Mouse (Mus musculus): ENCODE data around the gene Rtl9. TPM values are rescaled to one million over a fixed set of nuclear protein-coding genes. Genes with fewer than 3 reads are reported as not detected.
A peak's percentile ranks its signal among the peaks of the same experiment; 100 is the strongest.

The Rtl9 gene
- polyA plus RNA-seq, 1 experiment from 2014 or later, result 0.10 TPM

DNA sequence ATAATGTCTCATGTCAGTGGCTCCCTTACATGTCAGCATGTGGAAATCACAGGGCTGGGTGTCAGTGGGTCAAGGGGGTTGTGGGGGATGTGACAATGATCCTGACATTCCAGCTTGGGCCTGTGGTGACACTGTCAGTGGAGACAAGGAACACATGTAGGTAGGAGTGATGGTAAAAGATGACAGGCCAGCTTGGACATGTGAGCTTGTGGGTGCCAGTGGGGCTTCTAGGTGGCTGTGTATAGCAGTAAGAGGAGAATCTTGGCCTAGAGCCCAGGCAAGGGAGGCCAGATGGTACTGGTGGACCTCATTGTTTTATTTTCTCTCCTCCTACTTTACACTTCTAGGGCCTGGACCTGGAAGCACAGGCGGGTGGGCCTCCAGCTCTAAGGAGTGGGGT lies 16.7 kb upstream of the Rtl9 start:
- Histone ChIP-seq H3K9me3 (replicated peaks) (no peaks in the 10 kb centered on the region), H3K4me3 (replicated peaks) (no peak overlapping the region), H3K9ac (no peak overlapping the region), H3K27ac (no peak overlapping the region), H3K36me3 (no peaks in the 10 kb centered on the region), H3K27me3 (peaks cover 76% of the 10 kb centered on the region), H3K4me2 (no peak overlapping the region), H3K4me1 (no peaks in the 10 kb centered on the region)
- ATAC-seq (replicated peaks; ENCODE audit: low FRiP score), result peak; percentile 61
- WGBS, result 53% methylated on average over 1 of the region's 1 CpGs

GRCm38 (mm10) chrX:143088225-143088624 lies 11.2 kb upstream of the Rtl9 start:
- Histone ChIP-seq H3K27me3 (peaks cover 71% of the 10 kb centered on the region), H3K9ac (no peak overlapping the region), H3K4me1 (no peaks in the 10 kb centered on the region), H3K4me3 (replicated peaks) (no peak overlapping the region), H3K4me2 (no peak overlapping the region), H3K9me3 (replicated peaks) (no peaks in the 10 kb centered on the region), H3K36me3 (no peaks in the 10 kb centered on the region), H3K27ac (no peak overlapping the region)
- WGBS, result 75% methylated on average over 6 of the region's 7 CpGs
- ATAC-seq (replicated peaks; ENCODE audit: low FRiP score), result no peak

DNA sequence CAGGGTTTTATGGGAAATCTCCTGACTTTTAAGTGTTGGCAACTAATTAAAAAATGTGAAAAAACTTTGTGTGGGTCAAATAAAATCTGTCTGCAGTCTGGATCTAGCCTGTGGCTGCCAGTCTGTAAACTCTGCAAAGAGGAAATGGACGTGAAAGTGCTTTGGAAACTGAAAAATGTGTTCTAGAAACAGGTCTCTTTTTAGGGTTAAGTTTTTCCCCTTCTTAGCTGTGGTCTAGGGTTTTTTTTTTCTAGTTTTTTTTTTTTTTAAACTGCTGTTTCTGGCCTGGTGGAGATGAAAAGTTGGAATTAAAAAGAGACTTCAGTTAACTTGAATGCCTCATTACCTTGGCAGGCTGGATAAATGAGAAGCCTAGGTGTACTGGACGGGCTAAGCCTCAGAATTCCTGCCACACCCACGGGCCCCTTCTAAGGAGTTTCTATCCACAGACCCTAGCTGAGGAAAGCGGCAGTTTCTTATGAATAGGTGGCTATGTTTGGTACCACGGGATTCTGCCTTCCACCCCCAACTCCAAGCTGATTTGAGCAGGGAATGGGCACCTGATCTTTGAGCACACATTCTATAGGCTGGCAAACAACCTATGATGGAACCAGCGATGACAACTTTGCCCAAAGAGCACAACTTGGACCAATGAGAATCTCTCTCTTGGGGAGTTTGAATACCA lies 8.3 kb upstream of the Rtl9 start:
- Histone ChIP-seq H3K27me3 (peaks cover 69% of the 10 kb centered on the region), H3K36me3 (no peaks in the 10 kb centered on the region), H3K4me3 (replicated peaks) (no peak overlapping the region), H3K9ac (no peak overlapping the region), H3K4me2 (no peak overlapping the region), H3K4me1 (no peaks in the 10 kb centered on the region), H3K9me3 (replicated peaks) (no peaks in the 10 kb centered on the region), H3K27ac (no peak overlapping the region)
- ATAC-seq (replicated peaks; ENCODE audit: low FRiP score), result no peak
- 63% methylated on average over 6 of the region's 6 CpGs for WGBS

- Histone ChIP-seq H3K27me3 (peaks cover 33% of the 10 kb centered on the region), H3K4me1 (no peaks in the 10 kb centered on the region), H3K36me3 (no peaks in the 10 kb centered on the region), H3K4me3 (replicated peaks) (no peak overlapping the region), H3K4me2 (no peak overlapping the region), H3K9me3 (replicated peaks) (no peaks in the 10 kb centered on the region), H3K9ac (no peak overlapping the region), H3K27ac (no peak overlapping the region)
- ATAC-seq (replicated peaks; ENCODE audit: low FRiP score), result no peak
- WGBS, result 65% methylated on average over 6 of the region's 6 CpGs
Measured at GRCm38 (mm10) chrX:143097551-143097950, 1.8 kb upstream of the Rtl9 start.

- no peak overlapping the region for H3K27ac ChIP-seq
- H3K4me3 ChIP-seq (replicated peaks), result no peak overlapping the region
- ATAC-seq (replicated peaks; ENCODE audit: low FRiP score), result no peak
- 91% methylated on average over 5 of the region's 5 CpGs for WGBS
- H3K9ac ChIP-seq, result no peak overlapping the region
- H3K9me3 ChIP-seq (replicated peaks), result no peaks in the 10 kb centered on the region
- H3K4me2 ChIP-seq, result no peak overlapping the region
- H3K36me3 ChIP-seq, result no peaks in the 10 kb centered on the region
- H3K27me3 ChIP-seq, result peaks cover 16% of the 10 kb centered on the region
- H3K4me1 ChIP-seq, result no peaks in the 10 kb centered on the region
Measured at GRCm38 (mm10) chrX:143103146-143103545, 3.8 kb downstream of the Rtl9 start.

- Histone ChIP-seq H3K9ac (no peak overlapping the region), H3K9me3 (replicated peaks) (no peaks in the 10 kb centered on the region), H3K4me3 (replicated peaks) (no peak overlapping the region), H3K27me3 (peaks cover 11% of the 10 kb centered on the region), H3K36me3 (no peaks in the 10 kb centered on the region), H3K4me2 (no peak overlapping the region), H3K27ac (no peak overlapping the region), H3K4me1 (no peaks in the 10 kb centered on the region)
- no peak for ATAC-seq (replicated peaks; ENCODE audit: low FRiP score)
- 82% methylated on average over 1 of the region's 1 CpGs for WGBS
Measured at GRCm38 (mm10) chrX:143105866-143106265, 6.5 kb downstream of the Rtl9 start.

- H3K4me1 ChIP-seq, result no peaks in the 10 kb centered on the region
- H3K36me3 ChIP-seq, result no peaks in the 10 kb centered on the region
- ATAC-seq (replicated peaks; ENCODE audit: low FRiP score), result no peak
- H3K9ac ChIP-seq, result no peak overlapping the region
- H3K27me3 ChIP-seq, result peaks cover 5% of the 10 kb centered on the region; the same call in 1 of the 2 replicates
- no peak overlapping the region for H3K4me2 ChIP-seq
- no peak overlapping the region for H3K27ac ChIP-seq
- no peaks in the 10 kb centered on the region for H3K9me3 ChIP-seq (replicated peaks)
- H3K4me3 ChIP-seq (replicated peaks), result no peak overlapping the region
Measured at GRCm38 (mm10) chrX:143112546-143112945, 13.2 kb downstream of the Rtl9 start.

Other genes with a start within 250 kb of the Rtl9 start
- 11.3 and 12.3 TPM in 2 replicates for gene Ammecr1, start 132.9 kb upstream of the Rtl9 start, polyA plus RNA-seq (2015; fragmentation: Nextera tagmentation; extraction: Ambion mirVana)

All from kidney, embryonic 15.5 days (tissue).